Mouse (Mus musculus) heart, embryonic 16.5 days (tissue): ENCODE results near the gene Ttc3. TPM values are rescaled to one million over a fixed set of nuclear protein-coding genes. Genes with fewer than 3 reads are reported as not detected.
A peak's percentile ranks its signal among the peaks of the same experiment; 100 is the strongest.
"Not testable (repeated sequence)": the region's sequence is repeated elsewhere in the genome, so short reads cannot be mapped to it uniquely, and the experiment has no call there.

Experiments used
- ATAC-seq: fragments of 200-750 bp; cut with Nextera tagmentation; replicated peaks from 2 replicates; pipeline ENCODE4 v1.8.0; 2017; ENCODE audit warnings: moderate number of reproducible peaks; ENCODE audit not compliant: insufficient read depth, low FRiP score; ENCODE audit errors: extremely low read depth
- H3K27ac ChIP-seq: fragments of 300-500 bp; sonication (generic); 2 replicates; pipeline ENCODE4 v1.5.1; 2014; ENCODE audit warnings: mild to moderate bottlenecking, low read length, control low read depth, moderate library complexity
- H3K27me3 ChIP-seq: fragments of 300-500 bp; sonication (generic); 2 replicates; pipeline ENCODE4 v1.6.1; 2014; ENCODE audit warnings: low read length, mixed read lengths; ENCODE audit not compliant: control insufficient read depth, insufficient read depth
- H3K36me3 ChIP-seq: fragments of 300-500 bp; sonication (generic); 2 replicates; pipeline ENCODE4 v1.6.1; 2014; ENCODE audit not compliant: control insufficient read depth, insufficient read depth
- H3K4me1 ChIP-seq: fragments of 300-500 bp; sonication (generic); 2 replicates; pipeline ENCODE4 v1.6.1; 2014; ENCODE audit warnings: low read length, mixed read lengths; ENCODE audit not compliant: control insufficient read depth, insufficient read depth
- H3K4me2 ChIP-seq: fragments of 300-500 bp; sonication (generic); 2 replicates; pipeline ENCODE4 v1.6.1; 2014; ENCODE audit warnings: low read depth, mild to moderate bottlenecking, control low read depth, low read length
- H3K4me3 ChIP-seq: fragments of 300-500 bp; sonication (generic); 2 replicates; pipeline ENCODE4 v1.5.1; 2014; ENCODE audit warnings: mild to moderate bottlenecking, control low read depth, low read length
- H3K9ac ChIP-seq: fragments of 300-500 bp; sonication (generic); 2 replicates; pipeline ENCODE4 v1.6.1; 2014; ENCODE audit warnings: low read length, control low read depth
- H3K9me3 ChIP-seq: fragments of 300-500 bp; sonication (generic); replicated peaks from 2 replicates; pipeline ENCODE4 v1.6.1; 2016; ENCODE audit warnings: low read length; ENCODE audit not compliant: control insufficient read depth
- WGBS: fragments of 180-500 bp; shearing (Covaris S2); extraction: QIAGEN DNeasy Blood & Tissue Kit; methylation state at CpG from one replicate; pipeline ENCODE4 v1.1.7; 2014; 5-methylcytosine and 5-hydroxymethylcytosine counted together
- polyA plus RNA-seq: library from polyadenylated mRNA; unstranded; fragments of >200 nt; fragmentation: Nextera tagmentation; extraction: Ambion mirVana; gene quantifications from 2 replicates; pipeline ENCODE4 v1.2.1, GENCODE M21; 2015

The Ttc3 gene
- polyA plus RNA-seq, 1 experiment from 2014 or later: 148 TPM

- WGBS: 84% methylated on average over 11 of the region's 11 CpGs
- no peaks in the 10 kb centered on the region for H3K9me3 ChIP-seq
- H3K36me3 ChIP-seq: peaks cover 46% of the 10 kb centered on the region
- ATAC-seq: no peak
- peaks cover 7% of the 10 kb centered on the region for H3K4me1 ChIP-seq
- H3K27ac ChIP-seq: no peak overlapping the region
- no peaks in the 10 kb centered on the region for H3K27me3 ChIP-seq
- H3K9ac ChIP-seq: no peak overlapping the region
- H3K4me2 ChIP-seq: no peak overlapping the region
- no peak overlapping the region for H3K4me3 ChIP-seq
Observed at GRCm38 (mm10) chr16:94467337-94468055, 97.1 kb downstream of the Ttc3 start.

- H3K36me3 ChIP-seq: peaks cover 38% of the 10 kb centered on the region
- 89% methylated on average over 2 of the region's 2 CpGs for WGBS
- no peak overlapping the region for H3K27ac ChIP-seq
- H3K9ac ChIP-seq: no peak overlapping the region
- peaks cover 16% of the 10 kb centered on the region for H3K4me1 ChIP-seq
- no peak overlapping the region for H3K4me3 ChIP-seq
- no peaks in the 10 kb centered on the region for H3K27me3 ChIP-seq
- no peak for ATAC-seq
- H3K4me2 ChIP-seq: no peak overlapping the region
- no peaks in the 10 kb centered on the region for H3K9me3 ChIP-seq
Observed at GRCm38 (mm10) chr16:94468391-94468790, 98.0 kb downstream of the Ttc3 start.

- Histone ChIP-seq H3K9ac (peak overlapping the region; percentile 12; the same call in 1 of the 2 replicates), H3K4me1 (peaks cover 16% of the 10 kb centered on the region), H3K27me3 (no peaks in the 10 kb centered on the region), H3K9me3 (no peaks in the 10 kb centered on the region), H3K4me2 (peak overlapping the region; percentile 26; the same call in 1 of the 2 replicates), H3K27ac (peak overlapping the region; percentile 86), H3K4me3 (no peak overlapping the region), H3K36me3 (peaks cover 26% of the 10 kb centered on the region)
- ATAC-seq: peak; percentile 81
- WGBS: 24% methylated on average over 8 of the region's 8 CpGs
Observed at GRCm38 (mm10) chr16:94472515-94472951, 102.1 kb downstream of the Ttc3 start.

- H3K9ac ChIP-seq: no peak overlapping the region; the same call in 1 of the 2 replicates
- H3K4me2 ChIP-seq: no peak overlapping the region
Observed at GRCm38 (mm10) chr16:94473086-94473822, 102.8 kb downstream of the Ttc3 start.

GRCm38 (mm10) chr16:94484752-94485535, 114.5 kb downstream of the Ttc3 start:
- Histone ChIP-seq H3K9ac (no peak overlapping the region), H3K4me3 (no peak overlapping the region), H3K36me3 (no peaks in the 10 kb centered on the region), H3K27me3 (no peaks in the 10 kb centered on the region), H3K9me3 (no peaks in the 10 kb centered on the region), H3K4me1 (no peaks in the 10 kb centered on the region), H3K4me2 (no peak overlapping the region), H3K27ac (no peak overlapping the region)
- ATAC-seq: no peak
- WGBS: 68% methylated on average over 11 of the region's 11 CpGs

More at GRCm38 (mm10) chr16:94473086-94473822, 102.8 kb downstream of the Ttc3 start:
- 71% methylated on average over 11 of the region's 11 CpGs for WGBS
- H3K4me3 ChIP-seq: no peak overlapping the region
- peak overlapping the region; percentile 86 for H3K27ac ChIP-seq
- ATAC-seq: peak; percentile 46; the same call in 1 of the 2 replicates
- H3K4me1 ChIP-seq: peaks cover 16% of the 10 kb centered on the region
- H3K36me3 ChIP-seq: peaks cover 21% of the 10 kb centered on the region
- H3K27me3 ChIP-seq: no peaks in the 10 kb centered on the region
- H3K9me3 ChIP-seq: no peaks in the 10 kb centered on the region

- no peaks in the 10 kb centered on the region for H3K27me3 ChIP-seq
- no peak overlapping the region for H3K27ac ChIP-seq
- ATAC-seq: no peak
- no peaks in the 10 kb centered on the region for H3K4me1 ChIP-seq
- H3K4me2 ChIP-seq: no peak overlapping the region
- no peaks in the 10 kb centered on the region for H3K36me3 ChIP-seq
- no peaks in the 10 kb centered on the region for H3K9me3 ChIP-seq
- 62% methylated on average over 5 of the region's 5 CpGs for WGBS
- no peak overlapping the region for H3K4me3 ChIP-seq
- no peak overlapping the region for H3K9ac ChIP-seq
Observed at GRCm38 (mm10) chr16:94487341-94487740, 116.9 kb downstream of the Ttc3 start.

GRCm38 (mm10) chr16:94489326-94489725, 118.9 kb downstream of the Ttc3 start:
- no peaks in the 10 kb centered on the region for H3K36me3 ChIP-seq
- H3K9me3 ChIP-seq: no peaks in the 10 kb centered on the region
- no peak overlapping the region for H3K27ac ChIP-seq
- H3K27me3 ChIP-seq: no peaks in the 10 kb centered on the region
- no peak for ATAC-seq
- no peak overlapping the region for H3K4me2 ChIP-seq
- H3K9ac ChIP-seq: no peak overlapping the region
- no peak overlapping the region for H3K4me3 ChIP-seq
- WGBS: 92% methylated on average over 5 of the region's 5 CpGs
- no peaks in the 10 kb centered on the region for H3K4me1 ChIP-seq

GRCm38 (mm10) chr16:94497176-94497575, 126.8 kb downstream of the Ttc3 start:
- H3K27ac ChIP-seq, H3K4me1 ChIP-seq, ATAC-seq, H3K27me3 ChIP-seq, H3K9ac ChIP-seq, H3K4me3 ChIP-seq, H3K9me3 ChIP-seq, H3K4me2 ChIP-seq: not testable (repeated sequence)
- 94% methylated on average over 7 of the region's 7 CpGs for WGBS
- H3K36me3 ChIP-seq: peaks cover 33% of the 10 kb centered on the region
